Mouse (Mus musculus): ENCODE data around the gene Gga1.

Gga1 gene

GRCm38 (mm10) chr15:78914091-78914822, 37.3 kb downstream of the Gga1 start:
- DNase-seq (ENCODE audit: low read depth), result no peak

DNA sequence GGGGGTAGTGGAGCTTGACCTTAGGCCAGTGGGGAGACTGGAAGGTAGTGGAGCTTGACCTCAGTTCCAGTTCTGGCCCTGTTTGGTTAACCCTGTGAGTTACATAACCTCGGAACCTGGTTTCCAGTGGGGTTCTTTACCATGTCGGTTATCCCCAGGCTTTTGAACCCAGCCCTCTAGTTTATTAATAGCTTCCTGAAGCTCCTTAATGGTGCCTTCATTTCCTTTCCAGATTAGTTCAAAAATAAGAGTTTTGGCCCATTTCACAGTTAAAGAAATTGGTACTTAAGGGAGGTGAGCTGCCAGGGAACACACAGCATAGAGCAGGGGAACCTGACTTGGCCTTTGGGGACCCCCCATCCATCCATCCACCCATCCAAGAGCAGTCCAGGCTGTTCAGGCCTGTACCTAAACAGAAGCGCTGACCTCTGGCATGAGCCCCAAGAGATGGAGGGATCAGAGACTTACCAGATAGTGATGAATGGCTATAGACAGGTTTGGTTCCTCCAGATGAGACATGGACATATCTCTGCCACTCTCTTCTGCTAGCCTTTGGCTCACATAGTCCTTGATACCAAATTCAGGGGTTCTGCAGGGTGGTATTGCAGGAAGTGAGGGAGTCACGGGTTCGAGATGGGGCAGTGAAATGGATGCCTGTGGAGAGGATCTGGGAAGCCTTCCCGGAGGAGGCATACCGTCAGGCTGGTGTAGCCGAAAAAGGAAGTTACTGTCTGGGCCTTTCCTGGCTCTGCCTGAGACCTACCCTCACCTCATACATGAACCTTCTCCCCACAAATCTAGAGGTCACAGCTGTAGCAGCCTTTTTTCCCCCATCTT, 38.1 kb downstream of the Gga1 start:
- no peak for DNase-seq (ENCODE audit: low read depth)

DNA sequence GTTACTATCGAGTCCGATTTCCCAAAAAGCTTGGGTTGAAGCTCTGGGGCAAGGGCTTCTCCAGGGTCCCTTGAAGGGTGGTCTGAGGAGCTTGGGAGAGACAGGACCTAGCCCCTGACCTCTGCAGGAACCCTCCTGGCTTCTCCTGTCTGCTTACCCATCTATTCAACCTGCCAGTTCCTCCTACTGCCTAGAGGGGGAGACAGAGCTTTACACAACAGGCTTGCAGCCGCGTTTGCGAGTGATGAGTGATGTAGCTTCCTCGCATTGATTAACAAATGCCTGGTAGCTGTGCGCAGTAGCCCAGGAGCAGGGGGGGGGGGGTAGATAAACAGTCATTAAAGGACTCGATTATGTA, 38.6 kb downstream of the Gga1 start:
- DNase-seq (ENCODE audit: low read depth), result no peak

DNA sequence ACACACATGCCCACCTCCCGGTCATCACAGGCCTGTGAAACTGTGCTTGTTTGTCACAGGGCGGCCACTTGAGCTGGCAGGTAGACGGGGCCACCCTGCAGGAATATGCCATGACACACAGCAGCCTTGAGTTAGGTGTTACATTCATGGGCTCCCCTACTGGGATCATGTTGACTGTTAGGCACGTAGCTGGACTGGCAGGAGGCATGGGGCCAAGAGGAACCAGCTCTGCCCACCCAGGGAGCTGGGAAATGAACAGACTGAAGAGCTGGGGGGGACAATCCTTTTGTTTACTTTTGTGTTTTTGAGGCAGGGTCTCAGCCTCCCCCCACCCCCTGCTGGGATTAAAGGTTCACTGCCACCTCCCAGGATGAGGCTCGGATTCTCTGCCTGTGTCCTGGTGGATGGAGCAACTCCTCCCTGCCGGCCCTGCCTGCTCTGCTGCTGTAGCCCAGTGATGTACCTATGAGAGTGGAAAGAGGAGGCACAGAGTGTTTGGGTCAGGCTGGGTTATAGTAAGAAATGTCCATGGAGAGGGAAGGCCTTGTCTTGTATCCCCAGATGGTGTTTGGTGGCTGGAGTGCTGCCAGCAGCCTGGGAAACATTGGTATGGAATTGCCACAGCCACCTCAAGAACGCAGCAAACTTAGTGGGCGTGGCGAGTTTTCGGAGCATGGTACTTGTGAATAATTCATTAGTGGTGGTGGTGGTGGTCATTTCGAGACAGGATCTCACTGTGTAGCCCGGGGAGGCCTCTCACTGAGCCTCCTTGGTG, 39.2 kb downstream of the Gga1 start:
- DNase-seq (ENCODE audit: low read depth), result no peak

GRCm38 (mm10) chr15:78918126-78918525, 41.1 kb downstream of the Gga1 start:
- DNase-seq (ENCODE audit: low read depth), result no peak

GRCm38 (mm10) chr15:78919914-78920313, 42.9 kb downstream of the Gga1 start:
- DNase-seq (ENCODE audit: low read depth), result no peak

GRCm38 (mm10) chr15:78922700-78923099, 45.7 kb downstream of the Gga1 start:
- no peak for DNase-seq (ENCODE audit: low read depth)

- peak; percentile 66 for DNase-seq (ENCODE audit: low read depth)
These were observed 46.6 kb downstream of the Gga1 start for GRCm38 (mm10) chr15:78923585-78923984.

DNA sequence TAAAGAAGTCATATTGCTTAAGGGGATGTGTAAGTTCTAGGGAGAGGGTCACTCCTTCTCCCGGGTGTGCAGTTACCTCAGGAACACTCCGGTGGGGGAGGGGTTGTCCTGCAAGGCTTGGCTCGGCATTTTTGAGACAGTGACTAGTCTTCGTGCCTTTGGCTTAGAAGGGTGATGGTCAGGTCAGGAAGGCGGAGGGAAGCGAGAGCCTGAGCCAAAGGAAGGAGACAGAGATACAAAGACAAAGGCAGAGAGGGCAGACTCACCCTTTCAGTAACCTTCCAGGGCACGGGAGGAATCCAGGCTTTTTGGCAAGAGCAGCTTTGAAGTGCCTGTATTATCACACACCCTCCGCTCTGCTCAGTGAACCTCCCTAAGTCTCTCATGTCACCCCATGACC, 48.1 kb downstream of the Gga1 start:
- DNase-seq (ENCODE audit: low read depth), result no peak

DNA sequence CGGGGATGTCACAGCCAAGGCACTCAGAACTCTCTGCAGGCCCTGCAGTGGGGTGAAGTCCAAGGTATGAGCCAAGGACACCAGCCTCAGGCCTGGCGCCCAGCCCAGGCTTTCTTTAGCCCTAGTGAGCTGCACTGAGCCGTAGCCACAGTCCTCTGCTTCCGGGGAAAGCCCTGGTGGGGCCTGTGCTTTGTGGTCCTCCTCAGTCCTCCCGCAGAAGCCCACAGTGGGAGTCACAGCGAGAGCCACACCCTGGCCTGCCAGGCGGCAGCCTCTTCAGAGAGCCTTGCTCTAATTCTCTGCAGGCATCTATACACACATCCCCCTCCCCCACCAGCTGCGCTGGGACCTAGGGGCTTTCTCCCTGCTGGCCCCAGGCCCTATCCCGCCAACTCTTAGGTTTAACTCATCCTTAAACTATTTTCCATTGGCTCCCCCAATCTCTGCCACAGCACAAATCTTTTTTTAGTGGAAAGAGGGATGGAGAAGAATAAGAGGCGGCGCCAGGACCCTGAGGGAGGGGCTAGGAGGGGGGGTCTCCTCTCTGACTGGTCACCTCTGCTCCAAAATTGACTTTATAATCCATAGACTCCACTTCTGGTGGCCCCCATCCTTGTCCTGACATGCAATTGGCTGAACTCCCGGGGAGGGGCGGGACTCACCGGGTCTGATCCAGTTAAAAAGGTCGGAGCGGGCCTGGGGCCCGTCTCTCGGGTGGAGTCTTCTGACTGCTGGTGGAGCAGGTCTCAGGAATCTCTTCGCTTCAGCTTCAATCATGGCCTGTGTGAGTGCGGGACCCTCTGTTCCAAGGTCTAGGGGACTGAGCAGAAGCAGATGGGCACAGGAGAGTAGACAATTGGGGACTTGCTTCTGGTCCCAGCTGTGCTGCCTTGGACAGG, 49.3 kb downstream of the Gga1 start, which contains the start of gene Lgals1:
Gene Lgals1 (plus strand): TSS at position 705 of the 899 bp plus-strand sequence.
- DNase-seq (ENCODE audit: low read depth), result peak; percentile 75

DNA sequence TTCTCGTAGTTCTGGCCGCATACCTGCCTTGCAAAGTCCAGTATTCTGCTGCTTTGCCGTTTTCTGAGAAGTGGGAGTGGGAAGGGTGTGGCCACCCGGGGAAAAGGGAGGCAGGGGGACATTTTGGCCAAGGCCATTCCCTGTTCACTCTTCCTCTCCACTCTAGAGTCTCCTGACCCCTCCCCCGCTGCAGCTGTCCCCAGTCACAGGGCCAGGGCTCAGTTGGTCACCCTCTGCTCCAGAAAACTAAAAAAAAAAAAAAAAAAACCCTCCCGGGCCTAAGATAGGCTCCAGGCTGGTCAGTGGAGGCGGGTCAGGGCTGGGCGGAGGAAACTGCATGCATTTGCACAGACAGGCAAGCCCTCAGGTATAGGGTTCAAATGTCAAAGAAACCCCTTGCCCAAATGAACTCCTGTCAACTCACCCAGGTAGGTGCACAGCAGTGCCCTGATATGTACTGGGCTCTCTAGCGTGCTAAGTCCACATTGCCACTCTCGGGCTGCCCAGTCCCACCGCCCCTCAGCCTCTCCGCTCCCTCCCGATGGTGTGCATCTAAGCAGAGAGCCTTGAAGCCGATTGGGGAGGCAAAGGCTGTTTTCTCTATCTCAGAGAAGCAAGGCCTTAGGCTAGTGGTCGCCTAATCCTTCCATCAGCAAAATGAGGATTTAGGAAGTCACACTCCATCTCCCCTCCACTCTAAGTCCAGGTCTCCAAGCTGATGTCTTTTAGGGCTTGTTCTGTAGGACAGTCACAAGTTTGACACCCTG, 50.2 kb downstream of the Gga1 start:
- no peak for DNase-seq (ENCODE audit: low read depth)

DNA sequence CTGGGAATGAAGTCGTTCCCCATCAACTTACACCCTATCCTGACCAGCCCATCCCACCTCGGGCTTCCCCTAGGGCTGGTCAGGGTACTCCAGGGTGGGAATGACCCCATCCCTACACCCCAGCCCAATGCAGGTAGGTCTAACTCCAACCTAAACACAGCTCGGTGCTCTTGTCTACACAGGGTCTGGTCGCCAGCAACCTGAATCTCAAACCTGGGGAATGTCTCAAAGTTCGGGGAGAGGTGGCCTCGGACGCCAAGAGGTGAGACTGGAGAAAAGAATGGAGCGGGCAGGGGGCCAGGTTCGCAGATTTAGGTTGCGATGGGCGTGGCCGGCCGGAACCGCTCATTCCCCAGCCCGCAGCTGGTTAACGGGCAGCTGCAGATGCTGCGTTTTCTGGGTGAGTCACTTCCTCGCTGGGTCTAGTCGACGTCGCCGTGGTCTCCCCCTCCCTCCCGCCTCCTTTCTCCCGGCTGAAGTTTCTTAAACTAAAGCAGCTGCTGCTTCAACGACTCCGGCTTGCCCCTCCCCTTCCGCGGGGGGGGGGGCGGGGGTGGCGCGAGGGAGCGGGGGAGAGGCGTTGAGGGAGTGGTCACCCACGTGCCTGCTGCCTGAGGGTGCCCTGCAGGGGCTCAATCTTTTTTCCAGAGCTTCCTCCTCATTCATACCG, 50.9 kb downstream of the Gga1 start:
- peak; percentile 85 for DNase-seq (ENCODE audit: low read depth)

GRCm38 (mm10) chr15:78928539-78928938, 51.5 kb downstream of the Gga1 start:
- no peak for DNase-seq (ENCODE audit: low read depth)

DNA sequence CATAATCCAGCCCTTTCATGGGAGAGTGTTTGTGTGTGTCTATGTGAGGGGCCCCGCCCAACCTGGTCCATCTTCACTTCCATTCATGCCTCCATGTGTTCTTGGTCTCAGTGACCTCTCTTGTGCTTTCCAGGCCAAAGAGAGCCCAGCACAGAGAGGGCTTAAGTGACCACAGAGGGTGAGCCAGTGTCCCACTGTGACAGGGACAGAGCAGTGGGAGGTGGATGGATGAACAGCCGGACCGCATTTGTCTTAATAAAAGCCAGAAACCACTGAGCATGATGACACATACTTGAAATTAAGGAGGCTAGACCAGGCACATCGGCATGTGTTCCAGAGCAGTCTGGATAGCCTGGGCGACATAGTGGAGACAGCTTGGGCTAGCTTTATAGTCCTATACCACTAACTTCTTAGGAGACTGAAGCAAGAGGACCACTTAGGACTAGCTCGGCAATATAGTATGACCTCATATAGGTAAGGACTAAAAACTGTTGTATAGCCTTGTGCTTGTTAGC, 53.3 kb downstream of the Gga1 start:
- no peak for DNase-seq (ENCODE audit: low read depth)

DNA sequence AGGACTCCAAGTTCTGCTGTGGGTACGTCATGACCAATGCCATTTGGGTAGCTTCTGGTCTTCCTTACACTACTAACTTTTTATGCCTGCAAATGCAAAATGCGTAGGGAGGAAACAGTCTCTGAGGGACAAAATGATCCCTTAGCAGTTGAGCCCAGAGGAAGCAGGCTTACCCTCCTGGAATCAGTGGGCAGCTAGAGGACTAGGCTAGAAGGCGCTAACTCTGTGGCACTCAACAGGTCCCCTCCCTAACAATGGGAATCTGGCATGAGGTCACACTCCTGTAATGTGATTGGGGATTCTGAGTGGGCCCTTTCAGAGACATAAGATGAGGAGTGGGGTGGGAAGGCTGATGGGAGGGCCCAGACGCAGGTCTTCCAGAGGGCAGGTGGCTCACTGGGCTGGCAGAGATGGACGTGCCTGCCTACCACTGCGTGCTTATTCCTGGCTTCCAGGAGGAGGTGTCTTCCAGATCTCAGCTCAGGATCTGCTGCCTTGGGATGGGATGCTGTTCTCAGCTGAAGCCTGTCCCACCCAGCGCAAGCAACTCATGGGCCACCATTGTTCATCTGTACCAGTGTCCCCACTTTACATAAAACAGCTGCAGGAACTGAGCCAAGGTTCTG, 53.9 kb downstream of the Gga1 start:
- DNase-seq (ENCODE audit: low read depth), result no peak

DNA sequence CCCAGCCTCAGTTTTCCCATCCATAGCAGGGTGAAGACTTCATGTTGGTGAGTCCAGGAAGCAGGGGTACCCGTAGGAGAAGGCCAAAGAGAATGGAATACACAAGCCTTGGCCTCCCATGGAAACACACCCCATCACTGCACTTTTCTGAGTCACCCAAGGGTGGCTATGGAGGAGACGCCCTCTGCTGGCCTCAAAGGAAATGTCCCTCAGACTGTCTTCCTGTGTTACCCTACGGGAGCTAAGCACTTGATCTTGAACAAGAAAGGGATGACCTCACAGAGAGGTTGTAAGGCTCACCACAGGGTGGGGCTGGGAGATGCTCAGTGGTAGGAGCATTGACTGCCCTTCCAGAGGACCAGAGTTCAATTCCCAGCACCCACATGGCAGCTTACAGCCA, 54.6 kb downstream of the Gga1 start:
- DNase-seq (ENCODE audit: low read depth), result peak; percentile 83

DNA sequence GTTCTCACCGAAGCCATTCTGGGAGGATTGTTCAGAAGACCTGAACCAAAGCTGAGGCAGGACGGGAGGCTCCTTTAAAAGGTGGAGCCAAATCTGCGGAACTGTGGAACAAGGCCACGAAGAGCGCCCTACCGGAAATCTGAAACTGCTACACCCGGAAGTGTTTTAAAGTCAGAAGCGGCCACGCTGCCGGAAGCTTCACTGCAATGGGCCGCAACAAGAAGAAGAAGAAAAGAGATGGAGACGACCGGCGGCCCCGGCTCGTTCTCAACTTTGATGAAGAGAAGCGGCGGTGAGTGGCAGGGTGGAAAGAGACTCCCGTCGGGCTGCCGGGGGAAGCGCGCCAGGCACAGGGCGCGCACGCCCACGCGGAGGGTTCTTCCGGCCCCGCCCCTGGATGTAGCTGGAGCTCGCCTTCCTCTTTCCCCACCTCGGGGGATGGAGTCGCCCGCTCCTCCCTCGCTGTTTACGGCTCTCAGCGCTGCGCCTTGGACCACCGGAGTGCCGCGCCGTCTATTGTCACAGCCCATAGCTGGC, 57.9 kb downstream of the Gga1 start, which contains the start of gene Nol12:
Gene Nol12 (plus strand): TSS at position 150 of the 537 bp plus-strand sequence.
- DNase-seq (ENCODE audit: low read depth), result peak; percentile 81

- DNase-seq (ENCODE audit: low read depth), result no peak
These were observed 59.4 kb downstream of the Gga1 start for GRCm38 (mm10) chr15:78936403-78936802.

DNA sequence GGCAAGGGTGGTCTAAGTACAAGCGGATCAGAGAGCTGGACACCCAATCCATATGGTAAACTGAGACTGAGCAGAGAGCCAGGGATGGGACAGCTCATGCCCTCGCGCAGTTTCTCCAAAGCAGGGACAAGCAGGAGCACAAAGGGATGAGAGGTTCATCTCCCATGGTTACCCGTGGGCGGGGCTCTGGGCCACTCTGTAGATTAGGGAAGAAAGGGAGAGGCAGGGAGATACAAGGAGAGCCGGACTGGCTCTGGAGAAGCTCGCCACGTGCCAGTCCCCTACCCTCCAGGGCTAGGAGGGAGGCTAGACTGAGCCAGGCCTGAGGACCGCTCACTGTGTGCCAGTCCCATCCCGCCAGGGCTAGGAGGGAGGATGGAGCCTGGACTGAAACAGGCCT, 60.3 kb downstream of the Gga1 start:
- DNase-seq (ENCODE audit: low read depth), result no peak

Data from c-Kit-positive CD71-negative TER-119-negative erythroid progenitor cells, embryonic 14.5 days (primary cell).